Mouse (Mus musculus) lung, adult 18-20 months (tissue): ENCODE measurements at regions not wholly inside any gene's neighbourhood (a gene's known extent, or its start where the extent isn't known, plus 50 kb on each side); places are given as distances from the start of the nearest gene placed in this dataset.

Source experiments
- DNase-seq, 2 experiments: peaks; one replicate each; pipeline ENCODE4 v3.0.0; 2022; ENCODE audit warnings: mixed read lengths in 2 of 2

DNA sequence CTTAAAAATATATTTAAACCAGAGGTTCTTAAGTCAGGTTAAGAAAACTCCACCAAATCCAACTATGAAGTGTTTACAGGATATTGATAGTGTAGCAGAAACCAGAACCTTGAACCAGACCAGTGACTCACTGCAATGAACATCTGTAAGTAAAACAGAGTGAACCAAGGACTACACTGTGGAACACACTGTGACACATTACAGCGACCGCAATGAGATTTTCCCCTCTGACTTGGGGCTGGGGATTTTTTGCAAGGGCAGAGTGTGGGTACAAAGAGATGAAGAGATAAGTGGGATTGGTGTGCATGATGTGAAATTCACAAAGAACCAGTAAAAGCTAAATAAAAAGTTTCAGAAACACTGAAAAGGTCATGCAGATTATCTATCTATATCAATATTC lies 73.0 kb upstream of the Nrn1 start:
- peak in 1 of 2 experiments; percentile 1 for DNase-seq

DNA sequence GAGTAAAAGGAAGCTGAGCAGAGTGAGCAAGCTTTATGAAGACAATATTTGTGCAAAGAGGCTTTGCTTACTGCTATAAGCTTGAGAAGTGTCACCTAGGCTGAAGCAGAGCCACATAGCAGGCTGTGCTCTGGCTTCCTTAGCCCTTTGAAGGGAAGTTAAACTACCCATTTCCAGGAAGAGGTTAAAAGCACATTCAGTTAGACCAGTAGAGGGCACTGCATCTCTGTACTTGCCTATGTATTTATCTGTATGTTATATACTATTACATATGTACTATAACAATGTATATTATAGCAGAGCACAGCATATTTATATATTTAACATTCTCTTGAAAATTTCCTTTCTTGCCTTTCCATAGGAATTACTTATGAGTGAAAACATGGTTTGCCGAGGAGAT lies 54.4 kb upstream of the Nrn1 start:
- no peak for DNase-seq
